Mouse (Mus musculus): ENCODE data around the gene Usp40.

The Usp40 gene

GRCm38 (mm10) chr1:87947681-87948091 is 60.7 kb downstream of the Usp40 start:
- in situ Hi-C loops (cut with MboI): loop anchor here (25.0 kb wide), 1 partner anchor 510 kb away; no protein-coding TSS in a partner anchor

- in situ Hi-C loops (cut with MboI): loop anchor here (25.0 kb wide), 1 partner anchor 504 kb away; no protein-coding TSS in a partner anchor
These were observed 66.6 kb downstream of the Usp40 start for GRCm38 (mm10) chr1:87941765-87942164.

DNA sequence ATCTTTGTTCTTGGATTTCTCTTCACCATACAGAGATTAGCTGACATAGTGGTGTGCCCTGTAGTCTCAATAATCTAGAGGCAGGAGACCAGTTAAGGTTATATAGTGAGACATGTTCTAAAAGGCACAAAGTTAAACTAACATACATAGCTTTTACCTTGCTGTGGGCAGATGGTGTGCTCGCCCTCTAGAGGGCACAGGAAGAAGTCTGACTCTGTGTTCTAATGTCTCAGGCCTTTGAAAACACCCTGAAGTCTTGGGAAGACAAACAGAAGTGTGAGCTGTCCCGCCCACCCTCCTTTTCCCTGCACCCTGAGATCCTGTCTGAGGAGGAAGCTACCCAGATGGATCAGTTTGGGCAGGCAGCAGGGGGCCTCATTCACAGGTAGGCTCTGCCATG is 71.8 kb downstream of the Usp40 start:
- in situ Hi-C loops (cut with MboI): loop anchor here (25.0 kb wide), 1 partner anchor 499 kb away; no protein-coding TSS in a partner anchor

GRCm38 (mm10) chr1:87936075-87936474 is 72.3 kb downstream of the Usp40 start:
- in situ Hi-C loops (cut with MboI): loop anchor here (25.0 kb wide), 1 partner anchor 499 kb away; no protein-coding TSS in a partner anchor

- in situ Hi-C loops (cut with MboI): loop anchor here (25.0 kb wide), 1 partner anchor 498 kb away; no protein-coding TSS in a partner anchor
These were observed 72.8 kb downstream of the Usp40 start for GRCm38 (mm10) chr1:87935546-87935945.

DNA sequence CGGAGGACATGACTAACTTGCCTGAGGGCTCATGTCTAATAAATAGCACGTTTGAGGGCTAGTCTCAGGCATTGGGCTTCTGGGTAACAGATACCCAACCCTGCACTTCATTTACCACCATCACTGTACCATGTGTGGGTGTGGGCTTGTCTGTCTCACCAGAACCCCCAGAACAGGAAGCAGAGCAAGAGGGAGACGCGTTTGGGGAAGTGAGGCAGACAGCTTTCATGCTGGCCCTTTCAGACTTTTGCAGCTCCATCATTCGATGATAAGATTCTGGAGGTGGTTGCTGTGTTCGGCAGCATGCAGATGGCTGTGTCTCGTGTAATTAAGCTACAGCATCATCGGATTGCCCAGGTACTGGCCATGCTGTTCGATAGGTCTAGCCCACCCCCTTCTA is 73.3 kb downstream of the Usp40 start:
- in situ Hi-C loops (cut with MboI): loop anchor here (25.0 kb wide), 1 partner anchor 498 kb away; no protein-coding TSS in a partner anchor

GRCm38 (mm10) chr1:87933051-87933450 is 75.3 kb downstream of the Usp40 start:
- in situ Hi-C loops (cut with MboI): loop anchor here (25.0 kb wide), 1 partner anchor 496 kb away; no protein-coding TSS in a partner anchor

- in situ Hi-C loops (cut with MboI): loop anchor here (25.0 kb wide), 1 partner anchor 492 kb away; no protein-coding TSS in a partner anchor
These were observed 78.6 kb downstream of the Usp40 start for GRCm38 (mm10) chr1:87929730-87930129.

DNA sequence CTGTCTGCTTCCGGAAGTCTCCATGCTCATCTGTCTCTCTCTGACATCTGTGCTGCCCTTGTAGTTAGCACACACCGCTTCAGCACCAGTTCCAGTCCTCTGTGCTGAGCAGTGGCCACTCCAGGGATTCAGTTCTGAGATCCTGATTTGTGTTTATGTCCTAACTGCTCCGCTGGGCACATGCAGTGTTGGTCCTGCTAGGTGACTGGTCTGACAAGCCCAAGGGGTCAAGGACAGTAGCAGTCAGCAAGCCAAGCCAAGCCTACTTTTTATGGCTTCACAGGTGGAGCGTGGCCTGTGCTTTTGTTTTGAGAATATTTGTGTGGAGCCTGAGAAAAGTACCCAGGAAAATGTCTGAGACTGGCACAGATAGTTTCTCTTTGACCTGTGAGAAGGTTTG is 83.5 kb downstream of the Usp40 start:
- in situ Hi-C loops (cut with MboI): loop anchor here (25.0 kb wide), 1 partner anchor 488 kb away; no protein-coding TSS in a partner anchor

- in situ Hi-C loops (cut with MboI): no loop called here
These were observed 85.7 kb downstream of the Usp40 start for GRCm38 (mm10) chr1:87922666-87923065.

DNA sequence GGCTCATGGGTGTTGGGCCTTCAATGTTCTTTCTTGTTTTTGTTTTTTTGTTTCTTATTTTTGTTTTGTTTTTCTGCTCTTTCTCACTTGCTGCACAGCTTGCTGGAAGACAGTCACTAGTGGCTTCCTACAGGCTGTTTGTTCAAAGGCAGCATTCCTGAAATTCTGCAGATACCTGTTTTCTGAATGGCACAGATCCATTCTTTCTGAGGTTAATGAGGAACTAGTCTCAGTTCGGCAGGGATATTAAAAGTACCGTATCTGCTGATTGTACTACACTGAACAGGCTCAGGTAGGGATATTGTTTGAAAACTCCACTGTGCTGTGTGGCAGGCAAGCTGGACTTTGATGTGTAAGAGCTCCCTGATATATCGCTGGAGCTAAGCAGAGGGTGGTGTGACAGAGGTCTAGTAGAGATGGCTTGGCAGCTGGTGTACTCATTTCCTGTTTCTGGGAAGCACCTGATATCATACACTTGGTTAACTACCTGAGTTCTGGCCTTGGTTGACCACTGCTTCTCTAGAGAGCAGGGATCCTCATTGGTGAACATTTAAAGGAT is 88.2 kb downstream of the Usp40 start:
- in situ Hi-C loops (cut with MboI): no loop called here

DNA sequence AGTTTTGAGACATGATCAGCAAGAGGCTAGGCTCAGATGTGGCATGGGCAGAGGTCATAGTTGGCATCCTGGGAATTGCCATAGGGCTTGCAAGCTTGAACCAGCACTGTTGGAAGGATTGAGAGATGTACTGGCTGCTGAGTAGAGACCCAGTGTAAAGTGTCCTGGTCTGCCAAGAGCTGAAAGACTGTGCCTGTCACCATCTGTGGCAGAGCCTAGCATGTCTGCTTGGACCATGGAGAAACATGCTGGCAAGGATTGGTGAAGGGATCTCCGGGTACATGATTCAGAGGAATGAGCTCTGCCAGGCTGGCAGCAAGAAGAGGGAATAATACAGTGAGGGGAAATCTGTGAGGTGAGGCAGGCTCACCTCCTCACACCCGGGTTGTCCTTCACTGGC is 90.3 kb downstream of the Usp40 start:
- in situ Hi-C loops (cut with MboI): no loop called here

DNA sequence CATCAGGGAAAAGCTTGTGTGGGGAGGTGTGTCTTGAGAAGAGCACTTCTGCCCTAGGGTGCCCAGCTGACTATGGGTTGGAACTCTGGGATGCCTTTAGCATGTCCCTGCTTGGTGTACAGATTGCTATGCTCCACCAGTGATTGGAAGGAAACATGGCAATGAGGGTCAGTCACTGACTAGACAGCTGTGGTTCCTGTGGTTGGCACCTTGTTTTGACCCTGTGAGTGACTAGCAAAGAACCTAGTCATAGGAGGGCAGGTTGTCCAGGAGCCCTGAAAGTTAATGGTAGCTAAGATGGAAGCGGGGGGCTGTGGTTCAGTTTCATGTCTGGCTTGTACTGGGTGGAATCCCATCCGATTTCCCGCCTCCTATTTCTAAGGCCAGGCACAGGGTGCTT is 91.0 kb downstream of the Usp40 start:
- in situ Hi-C loops (cut with MboI): no loop called here

DNA sequence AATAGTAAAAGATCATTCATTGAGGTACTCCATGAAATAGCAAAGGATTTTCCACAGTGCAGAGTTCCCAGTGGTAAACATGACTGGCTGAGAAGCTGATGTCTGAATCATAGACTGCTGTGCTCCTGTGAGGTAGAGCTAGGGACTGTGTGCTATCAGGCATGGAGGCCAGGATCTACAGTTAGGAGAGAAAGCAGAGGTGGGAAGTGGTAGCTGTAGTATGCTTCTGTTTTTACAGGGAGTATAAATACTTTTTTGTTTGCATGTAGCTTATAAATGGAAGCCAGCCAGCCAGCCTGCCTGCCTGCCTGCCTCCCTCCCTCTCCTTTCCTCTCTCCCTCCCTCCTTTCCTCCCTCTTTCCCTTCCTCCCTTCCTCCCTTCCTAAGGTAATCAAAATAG is 95.0 kb downstream of the Usp40 start:
- in situ Hi-C loops (cut with MboI): no loop called here

GRCm38 (mm10) chr1:87910428-87910827 is 97.9 kb downstream of the Usp40 start:
- in situ Hi-C loops (cut with MboI): no loop called here

DNA sequence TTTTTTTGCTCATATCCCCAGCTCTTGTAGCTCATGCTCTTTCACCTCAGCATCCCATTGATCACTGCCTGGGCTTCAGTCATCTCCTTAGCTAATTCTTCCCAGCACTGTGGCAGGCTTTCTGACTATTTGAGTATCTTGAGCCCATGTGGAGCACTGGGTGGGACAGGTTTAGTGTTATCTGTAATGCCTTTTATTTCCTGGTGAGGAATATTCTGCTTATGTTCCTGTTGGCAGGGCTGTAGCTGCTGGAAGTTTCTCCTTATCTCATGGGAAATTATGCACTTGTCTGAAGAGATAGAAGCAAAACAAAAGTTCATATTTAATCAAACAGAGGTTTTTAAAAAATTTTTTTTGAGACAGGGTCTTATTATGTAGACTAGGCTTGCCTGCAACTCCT is 98.8 kb downstream of the Usp40 start:
- in situ Hi-C loops (cut with MboI): no loop called here

DNA sequence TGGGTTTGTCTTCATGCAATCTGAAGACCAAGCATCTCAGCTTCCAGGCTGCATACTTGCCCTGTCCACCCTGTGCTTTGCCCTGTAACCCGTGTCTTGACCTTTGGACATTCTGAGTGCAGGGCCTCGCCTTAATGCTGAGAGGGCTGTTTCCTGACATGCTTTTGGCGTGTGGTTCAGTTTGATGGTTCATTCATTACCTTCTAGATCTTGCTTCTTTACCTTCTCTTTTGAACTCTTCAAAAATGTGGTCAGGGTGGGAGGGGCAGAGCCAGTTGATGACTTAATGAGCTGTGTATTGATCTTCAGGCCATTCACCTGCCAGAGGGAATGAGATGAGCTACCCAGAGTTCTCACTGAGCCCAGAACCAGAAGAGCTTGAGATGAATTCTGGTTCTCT is 99.6 kb downstream of the Usp40 start:
- in situ Hi-C loops (cut with MboI): no loop called here

GRCm38 (mm10) chr1:87908006-87908405 is 100.3 kb downstream of the Usp40 start:
- in situ Hi-C loops (cut with MboI): no loop called here

GRCm38 (mm10) chr1:87906361-87906956 is 101.9 kb downstream of the Usp40 start:
- in situ Hi-C loops (cut with MboI): no loop called here

GRCm38 (mm10) chr1:87902186-87902585 is 106.2 kb downstream of the Usp40 start:
- in situ Hi-C loops (cut with MboI): no loop called here

DNA sequence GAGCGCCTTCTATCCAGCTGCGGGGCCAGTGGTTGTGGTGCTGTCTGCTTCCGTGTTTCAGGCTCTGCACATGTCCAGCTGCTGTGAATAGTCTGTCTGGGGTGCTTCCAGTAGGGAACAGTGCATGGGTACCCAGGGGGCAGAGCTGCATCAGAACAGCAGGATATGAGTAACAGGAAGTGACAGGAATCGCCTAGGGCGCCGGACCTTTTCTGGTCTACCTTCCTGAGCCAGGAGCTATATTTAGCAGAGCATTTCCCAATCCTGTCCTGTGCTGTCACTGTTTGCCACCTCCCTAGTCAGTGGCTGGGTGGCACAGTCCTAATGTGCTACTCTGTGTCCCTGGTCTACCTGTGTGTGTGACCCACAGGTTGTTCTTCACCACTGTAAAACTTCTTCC is 107.4 kb downstream of the Usp40 start:
- in situ Hi-C loops (cut with MboI): no loop called here

GRCm38 (mm10) chr1:87899701-87900100 is 108.7 kb downstream of the Usp40 start:
- in situ Hi-C loops (cut with MboI): no loop called here

DNA sequence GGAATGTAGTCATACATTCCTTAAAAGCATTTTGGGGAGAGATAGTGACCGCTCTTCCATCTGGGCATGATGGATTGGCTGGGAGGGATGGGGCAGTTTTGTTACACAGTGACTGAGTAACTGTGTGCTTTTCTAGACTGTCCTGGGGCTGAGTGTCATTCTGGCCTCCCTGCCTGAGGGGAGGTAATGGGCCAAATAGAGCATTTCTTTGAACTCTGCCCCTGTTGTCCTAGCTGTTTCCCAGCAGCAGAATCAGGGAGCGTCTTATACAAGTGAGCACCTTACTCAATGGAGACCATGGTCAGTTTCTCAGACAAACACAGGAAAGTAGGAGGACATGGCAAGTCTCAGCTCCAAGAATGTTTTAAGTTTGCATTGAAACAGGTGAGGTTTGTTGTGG is 111.4 kb downstream of the Usp40 start:
- in situ Hi-C loops (cut with MboI): no loop called here

All from mature B cell (primary cell).